Mouse (Mus musculus): ENCODE measurements around the gene Arl5c. TPM values are rescaled to one million over a fixed set of nuclear protein-coding genes. Genes with fewer than 3 reads are reported as not detected.

Arl5c gene
- polyA plus RNA-seq, 1 experiment from 2014 or later: 7.3 TPM

DNA sequence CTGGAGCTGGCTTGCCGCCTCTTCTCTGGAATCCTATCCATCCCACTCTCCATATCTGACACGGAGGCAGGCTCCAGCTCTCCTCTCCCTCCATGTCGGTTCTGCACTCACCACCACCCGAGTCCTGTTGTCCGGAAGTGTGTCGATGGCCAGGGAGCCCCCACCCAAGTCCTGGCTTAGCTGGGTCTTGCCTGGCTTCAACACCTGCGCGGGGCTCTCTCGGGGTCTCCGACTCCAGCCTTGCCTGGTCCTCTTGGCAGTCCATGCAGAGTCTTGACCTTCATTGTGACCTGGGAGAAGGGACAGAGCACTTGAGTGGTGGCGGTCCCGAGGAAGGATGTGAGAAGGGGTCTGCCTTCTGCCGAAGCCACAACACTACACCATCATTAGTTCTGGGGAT lies 17.6 kb downstream of the Arl5c start:
- 89% methylated on average over 13 of the region's 13 CpGs for WGBS
- Histone ChIP-seq H3K27ac (ENCODE audit: low read depth, low read length) (no peak overlapping the region), H3K4me1 (ENCODE audit: control insufficient read depth, insufficient read depth, low read depth, low read length) (peaks cover 3% of the 10 kb centered on the region; the same call in 1 of the 2 replicates), H3K9me3 (ENCODE audit: control insufficient read depth, low read length) (no peaks in the 10 kb centered on the region), H3K9ac (ENCODE audit: low read depth, low read length) (no peak overlapping the region), H3K27me3 (replicated peaks; ENCODE audit: control insufficient read depth, insufficient read depth, low read length) (no peaks in the 10 kb centered on the region), H3K4me2 (ENCODE audit: low read length) (no peak overlapping the region), H3K36me3 (ENCODE audit: control insufficient read depth, insufficient read depth, low read length) (no peaks in the 10 kb centered on the region), H3K4me3 (ENCODE audit: low read length) (no peak overlapping the region)
- ATAC-seq: no peak

DNA sequence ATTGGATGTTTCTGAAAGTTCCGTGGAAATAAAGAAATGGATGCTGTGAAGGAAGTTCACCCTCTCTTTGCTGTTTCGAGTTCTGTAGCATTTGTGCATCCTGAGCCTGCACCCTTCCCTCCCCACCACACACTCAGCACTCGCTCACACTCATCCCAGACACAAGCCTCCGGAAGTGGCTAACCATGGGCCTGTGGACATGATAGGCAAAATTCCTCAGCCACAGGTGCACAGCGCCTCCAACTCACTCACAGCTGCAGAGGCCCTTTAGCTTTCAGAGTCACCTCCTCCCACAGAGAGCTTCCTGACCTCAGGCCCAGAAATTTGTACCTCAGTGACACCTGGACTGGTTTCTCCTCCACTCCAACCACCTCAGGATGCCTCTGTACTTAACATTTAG lies 18.2 kb downstream of the Arl5c start:
- H3K9me3 ChIP-seq (ENCODE audit: control insufficient read depth, low read length): no peaks in the 10 kb centered on the region
- H3K4me1 ChIP-seq (ENCODE audit: control insufficient read depth, insufficient read depth, low read depth, low read length): peaks cover 3% of the 10 kb centered on the region; the same call in 1 of the 2 replicates
- WGBS: 80% methylated on average over 5 of the region's 5 CpGs
- no peaks in the 10 kb centered on the region for H3K36me3 ChIP-seq (ENCODE audit: control insufficient read depth, insufficient read depth, low read length)
- no peak for ATAC-seq
- H3K27ac ChIP-seq (ENCODE audit: low read depth, low read length): no peak overlapping the region
- no peak overlapping the region for H3K9ac ChIP-seq (ENCODE audit: low read depth, low read length)
- no peaks in the 10 kb centered on the region for H3K27me3 ChIP-seq (replicated peaks; ENCODE audit: control insufficient read depth, insufficient read depth, low read length)
- H3K4me3 ChIP-seq (ENCODE audit: low read length): no peak overlapping the region
- no peak overlapping the region for H3K4me2 ChIP-seq (ENCODE audit: low read length)

DNA sequence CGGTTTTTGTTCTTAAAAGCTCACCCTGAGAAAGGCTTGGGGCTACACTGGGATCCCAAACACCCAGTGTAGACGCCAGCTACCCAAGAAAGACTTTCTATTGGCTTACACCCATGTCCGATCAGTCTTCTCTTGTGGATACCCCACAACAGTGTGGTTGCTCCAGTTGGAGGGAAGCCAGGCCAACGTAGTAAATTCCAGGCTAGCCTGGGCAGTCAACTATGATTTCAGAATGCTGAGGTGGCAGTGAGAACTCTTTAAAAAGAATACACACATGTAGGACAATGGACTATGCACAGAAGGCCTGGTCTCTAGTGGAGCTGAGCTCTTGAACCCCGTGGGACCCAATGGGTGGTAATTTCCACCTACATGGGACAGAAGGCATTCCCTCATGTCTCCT lies 21.2 kb downstream of the Arl5c start:
- H3K27ac ChIP-seq (ENCODE audit: low read depth, low read length): no peak overlapping the region
- WGBS: 85% methylated on average over 5 of the region's 5 CpGs
- H3K36me3 ChIP-seq (ENCODE audit: control insufficient read depth, insufficient read depth, low read length): no peaks in the 10 kb centered on the region
- H3K27me3 ChIP-seq (replicated peaks; ENCODE audit: control insufficient read depth, insufficient read depth, low read length): no peaks in the 10 kb centered on the region
- peaks cover 5% of the 10 kb centered on the region; the same call in 1 of the 2 replicates for H3K4me1 ChIP-seq (ENCODE audit: control insufficient read depth, insufficient read depth, low read depth, low read length)
- H3K4me2 ChIP-seq (ENCODE audit: low read length): no peak overlapping the region
- H3K9me3 ChIP-seq (ENCODE audit: control insufficient read depth, low read length): no peaks in the 10 kb centered on the region
- H3K4me3 ChIP-seq (ENCODE audit: low read length): no peak overlapping the region
- no peak overlapping the region for H3K9ac ChIP-seq (ENCODE audit: low read depth, low read length)
- no peak for ATAC-seq

DNA sequence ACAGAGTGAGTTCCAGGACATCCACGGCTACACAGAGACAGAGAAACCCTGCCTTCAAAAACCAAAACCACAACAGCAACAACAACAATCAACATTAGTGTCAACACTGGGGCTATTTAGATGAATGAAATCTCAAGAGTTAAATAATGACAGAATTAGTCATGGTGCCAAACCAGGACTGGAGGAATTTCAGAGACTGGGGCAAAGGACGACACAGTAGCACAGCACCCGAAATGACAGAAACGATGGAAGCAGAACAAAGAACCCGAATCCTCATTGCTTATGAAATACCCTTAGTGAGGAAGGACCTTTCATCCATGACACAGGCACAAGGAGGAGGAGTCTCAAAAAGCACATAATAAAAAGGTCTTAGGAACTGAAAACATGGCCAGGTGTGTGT lies 21.8 kb downstream of the Arl5c start:
- H3K9ac ChIP-seq (ENCODE audit: low read depth, low read length): no peak overlapping the region

DNA sequence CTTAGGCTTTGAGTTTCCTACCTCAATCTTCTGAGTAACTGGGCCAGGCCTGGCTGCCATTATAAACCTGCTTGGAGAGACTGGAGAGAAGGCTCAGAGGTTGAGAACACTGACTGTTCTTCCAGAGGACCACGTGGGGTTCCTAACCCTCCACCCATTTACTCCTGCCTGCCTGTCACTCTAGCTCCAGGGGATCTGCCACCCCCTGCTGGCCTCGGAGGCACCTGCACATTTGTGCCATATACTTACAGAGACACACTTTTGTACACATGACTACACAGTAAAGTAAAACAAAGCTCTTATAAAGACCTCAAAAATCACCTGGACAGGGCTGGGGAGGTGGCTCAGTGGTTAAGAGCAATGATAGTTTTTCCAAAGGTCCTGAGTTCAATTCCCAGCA lies 23.5 kb downstream of the Arl5c start:
- H3K9ac ChIP-seq (ENCODE audit: low read depth, low read length): no peak overlapping the region
- no peaks in the 10 kb centered on the region for H3K9me3 ChIP-seq (ENCODE audit: control insufficient read depth, low read length)
- no peak overlapping the region for H3K4me3 ChIP-seq (ENCODE audit: low read length)
- no peaks in the 10 kb centered on the region for H3K36me3 ChIP-seq (ENCODE audit: control insufficient read depth, insufficient read depth, low read length)
- no peak overlapping the region for H3K4me2 ChIP-seq (ENCODE audit: low read length)
- WGBS: 69% methylated on average over 2 of the region's 2 CpGs
- no peak overlapping the region for H3K27ac ChIP-seq (ENCODE audit: low read depth, low read length)
- peaks cover 5% of the 10 kb centered on the region; the same call in 1 of the 2 replicates for H3K4me1 ChIP-seq (ENCODE audit: control insufficient read depth, insufficient read depth, low read depth, low read length)
- no peaks in the 10 kb centered on the region for H3K27me3 ChIP-seq (replicated peaks; ENCODE audit: control insufficient read depth, insufficient read depth, low read length)
- ATAC-seq: no peak

More for the DNA sequence above, 21.8 kb downstream of the Arl5c start:
- H3K4me2 ChIP-seq (ENCODE audit: low read length): no peak overlapping the region
- no peaks in the 10 kb centered on the region for H3K36me3 ChIP-seq (ENCODE audit: control insufficient read depth, insufficient read depth, low read length)
- H3K27ac ChIP-seq (ENCODE audit: low read depth, low read length): no peak overlapping the region
- no peaks in the 10 kb centered on the region for H3K27me3 ChIP-seq (replicated peaks; ENCODE audit: control insufficient read depth, insufficient read depth, low read length)
- H3K4me3 ChIP-seq (ENCODE audit: low read length): no peak overlapping the region
- 79% methylated on average over 5 of the region's 5 CpGs for WGBS
- peaks cover 5% of the 10 kb centered on the region; the same call in 1 of the 2 replicates for H3K4me1 ChIP-seq (ENCODE audit: control insufficient read depth, insufficient read depth, low read depth, low read length)
- ATAC-seq: no peak
- H3K9me3 ChIP-seq (ENCODE audit: control insufficient read depth, low read length): no peaks in the 10 kb centered on the region

DNA sequence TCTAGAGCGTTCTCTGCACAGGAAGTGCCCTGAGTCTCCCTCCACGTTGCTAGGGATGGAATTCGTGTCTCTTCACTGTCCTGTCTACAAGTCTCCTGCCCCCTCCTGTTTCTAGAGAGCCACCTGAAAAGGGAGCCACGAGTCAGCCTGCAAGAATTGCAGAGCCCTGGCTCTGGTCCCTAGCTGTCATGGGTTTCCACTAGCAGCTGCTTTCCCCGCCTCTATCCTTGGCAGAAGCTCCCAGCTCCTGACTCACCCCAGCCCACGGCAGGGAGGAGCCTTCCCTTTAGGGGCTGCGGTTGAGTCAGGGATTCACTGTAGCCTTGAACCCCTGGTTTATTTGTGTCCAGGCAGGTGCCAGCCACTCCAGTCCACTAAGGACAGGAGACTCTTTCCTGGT lies 24.7 kb downstream of the Arl5c start:
- H3K36me3 ChIP-seq (ENCODE audit: control insufficient read depth, insufficient read depth, low read length): no peaks in the 10 kb centered on the region
- peaks cover 12% of the 10 kb centered on the region; the same call in 1 of the 2 replicates for H3K4me1 ChIP-seq (ENCODE audit: control insufficient read depth, insufficient read depth, low read depth, low read length)
- no peak overlapping the region for H3K27ac ChIP-seq (ENCODE audit: low read depth, low read length)
- WGBS: 32% methylated on average over 7 of the region's 7 CpGs
- H3K27me3 ChIP-seq (replicated peaks; ENCODE audit: control insufficient read depth, insufficient read depth, low read length): no peaks in the 10 kb centered on the region
- H3K9ac ChIP-seq (ENCODE audit: low read depth, low read length): no peak overlapping the region
- H3K4me3 ChIP-seq (ENCODE audit: low read length): no peak overlapping the region
- peak overlapping the region; percentile 7; the same call in 1 of the 2 replicates for H3K4me2 ChIP-seq (ENCODE audit: low read length)
- H3K9me3 ChIP-seq (ENCODE audit: control insufficient read depth, low read length): no peaks in the 10 kb centered on the region
- ATAC-seq: 0 out of 2 replicates have a peak, but pooled peaks have one; percentile 30

DNA sequence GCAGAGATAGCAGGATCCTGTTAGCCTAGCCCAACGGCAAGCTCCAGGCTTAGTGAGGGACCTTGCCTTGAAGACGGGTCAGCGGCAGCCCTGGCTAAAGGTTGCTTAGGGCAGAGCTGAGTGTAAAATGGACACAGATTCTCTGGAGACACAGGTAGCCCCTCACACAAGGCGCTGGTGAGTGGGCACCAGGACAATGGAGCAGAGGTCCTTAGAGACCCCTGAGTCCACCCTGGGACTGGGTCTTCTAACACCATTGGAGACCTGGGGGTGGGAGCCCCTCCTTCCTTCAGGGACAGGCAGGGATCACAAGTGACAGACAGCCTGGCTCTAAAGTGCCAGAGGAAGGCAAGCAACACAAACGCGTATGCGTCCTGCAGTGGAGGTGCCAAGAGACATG lies 25.2 kb downstream of the Arl5c start:
- H3K27ac ChIP-seq (ENCODE audit: low read depth, low read length): no peak overlapping the region
- 81% methylated on average over 7 of the region's 7 CpGs for WGBS
- H3K4me2 ChIP-seq (ENCODE audit: low read length): no peak overlapping the region

DNA sequence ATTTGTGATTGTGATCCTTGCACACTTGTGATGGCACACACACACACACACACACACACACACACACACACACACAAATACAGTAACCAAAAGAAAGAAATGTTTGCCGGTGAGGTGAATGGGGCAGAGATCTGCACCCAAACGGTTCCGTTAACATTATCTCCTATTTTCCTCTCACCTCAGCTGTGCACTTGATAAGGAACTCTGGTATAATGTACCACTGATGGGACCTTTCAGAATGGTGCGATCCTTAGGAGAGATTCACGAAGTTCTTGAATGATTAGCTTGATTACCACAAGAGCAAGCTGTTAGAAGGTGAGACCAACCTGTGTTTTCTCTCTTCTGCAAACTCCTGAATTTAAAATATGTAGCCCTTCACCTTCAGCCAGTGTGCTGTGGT lies 27.6 kb downstream of the Arl5c start:
- Histone ChIP-seq H3K27ac (ENCODE audit: low read depth, low read length) (no peak overlapping the region), H3K4me2 (ENCODE audit: low read length) (no peak overlapping the region), H3K4me1 (ENCODE audit: control insufficient read depth, insufficient read depth, low read depth, low read length) (peaks cover 12% of the 10 kb centered on the region; the same call in 1 of the 2 replicates), H3K4me3 (ENCODE audit: low read length) (no peak overlapping the region), H3K9ac (ENCODE audit: low read depth, low read length) (no peak overlapping the region), H3K27me3 (replicated peaks; ENCODE audit: control insufficient read depth, insufficient read depth, low read length) (no peaks in the 10 kb centered on the region), H3K9me3 (ENCODE audit: control insufficient read depth, low read length) (no peaks in the 10 kb centered on the region), H3K36me3 (ENCODE audit: control insufficient read depth, insufficient read depth, low read length) (no peaks in the 10 kb centered on the region)
- 86% methylated on average over 5 of the region's 5 CpGs for WGBS
- no peak for ATAC-seq

More for the DNA sequence above, 25.2 kb downstream of the Arl5c start:
- peaks cover 12% of the 10 kb centered on the region; the same call in 1 of the 2 replicates for H3K4me1 ChIP-seq (ENCODE audit: control insufficient read depth, insufficient read depth, low read depth, low read length)
- no peaks in the 10 kb centered on the region for H3K36me3 ChIP-seq (ENCODE audit: control insufficient read depth, insufficient read depth, low read length)
- H3K27me3 ChIP-seq (replicated peaks; ENCODE audit: control insufficient read depth, insufficient read depth, low read length): no peaks in the 10 kb centered on the region
- no peak overlapping the region for H3K4me3 ChIP-seq (ENCODE audit: low read length)
- no peak overlapping the region for H3K9ac ChIP-seq (ENCODE audit: low read depth, low read length)
- no peak for ATAC-seq
- H3K9me3 ChIP-seq (ENCODE audit: control insufficient read depth, low read length): no peaks in the 10 kb centered on the region

DNA sequence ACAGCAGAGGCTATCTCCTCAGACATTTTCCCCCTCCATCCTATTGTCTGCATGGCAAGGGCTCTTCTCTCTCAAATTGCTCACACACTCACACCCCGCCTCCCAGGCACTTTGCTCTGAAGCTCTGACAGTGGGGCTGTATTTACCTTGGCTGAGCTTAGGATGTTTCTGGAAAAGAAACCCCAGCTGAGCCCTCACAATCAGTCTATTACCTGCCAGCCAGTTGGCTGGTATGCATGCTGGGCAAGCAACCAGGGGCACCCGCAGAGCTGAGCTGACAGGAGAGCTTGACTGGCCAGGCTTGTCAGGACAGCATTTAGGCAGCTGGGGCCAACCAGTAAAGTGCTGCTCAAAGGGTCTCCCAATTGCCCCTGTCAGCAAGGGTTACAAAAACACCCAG lies 28.9 kb downstream of the Arl5c start:
- Histone ChIP-seq H3K4me1 (ENCODE audit: control insufficient read depth, insufficient read depth, low read depth, low read length) (peaks cover 12% of the 10 kb centered on the region; the same call in 1 of the 2 replicates), H3K27ac (ENCODE audit: low read depth, low read length) (0 out of 2 replicates have a peak overlapping the region, but pooled peaks have one; percentile 12), H3K9me3 (ENCODE audit: control insufficient read depth, low read length) (no peaks in the 10 kb centered on the region), H3K36me3 (ENCODE audit: control insufficient read depth, insufficient read depth, low read length) (no peaks in the 10 kb centered on the region), H3K27me3 (replicated peaks; ENCODE audit: control insufficient read depth, insufficient read depth, low read length) (no peaks in the 10 kb centered on the region), H3K4me3 (ENCODE audit: low read length) (no peak overlapping the region), H3K9ac (ENCODE audit: low read depth, low read length) (no peak overlapping the region), H3K4me2 (ENCODE audit: low read length) (no peak overlapping the region)
- ATAC-seq: peak; percentile 67
- 23% methylated on average over 2 of the region's 2 CpGs for WGBS

DNA sequence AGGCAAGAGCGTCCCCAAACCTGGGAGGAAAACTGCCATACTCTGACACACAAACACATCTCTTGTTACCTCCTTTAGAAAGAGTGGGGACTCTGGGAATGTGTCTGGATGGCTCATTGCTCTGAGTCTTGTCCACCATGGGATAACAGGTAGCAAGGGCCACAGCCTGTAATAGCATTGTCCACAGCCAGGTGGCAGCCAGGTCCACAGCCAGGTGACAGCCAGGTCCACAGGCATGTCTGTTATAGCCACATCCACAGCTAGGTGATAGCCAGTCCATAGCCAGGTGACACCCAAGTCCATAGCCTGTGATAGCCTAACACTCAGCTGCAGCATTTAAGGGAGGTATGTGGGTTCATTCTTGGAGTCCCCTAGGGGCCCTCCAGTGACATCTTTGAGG lies 35.1 kb downstream of the Arl5c start:
- Histone ChIP-seq H3K27ac (ENCODE audit: low read depth, low read length) (no peak overlapping the region), H3K9me3 (ENCODE audit: control insufficient read depth, low read length) (no peaks in the 10 kb centered on the region), H3K27me3 (replicated peaks; ENCODE audit: control insufficient read depth, insufficient read depth, low read length) (no peaks in the 10 kb centered on the region), H3K4me3 (ENCODE audit: low read length) (no peak overlapping the region), H3K36me3 (ENCODE audit: control insufficient read depth, insufficient read depth, low read length) (no peaks in the 10 kb centered on the region), H3K4me2 (ENCODE audit: low read length) (no peak overlapping the region), H3K9ac (ENCODE audit: low read depth, low read length) (no peak overlapping the region), H3K4me1 (ENCODE audit: control insufficient read depth, insufficient read depth, low read depth, low read length) (peaks cover 14% of the 10 kb centered on the region)
- no peak for ATAC-seq
- WGBS: 83% methylated on average over 1 of the region's 1 CpGs

All from hindbrain, embryonic 16.5 days (tissue).